Mouse (Mus musculus): ENCODE measurements around the gene Naa38. TPM values are rescaled to one million over a fixed set of nuclear protein-coding genes. Genes with fewer than 3 reads are reported as not detected.
A peak's percentile ranks its signal among the peaks of the same experiment; 100 is the strongest.

The Naa38 gene
- total RNA-seq, 4 experiments from 2014 or later, result 99.9 to 140 (median 114) TPM

DNA sequence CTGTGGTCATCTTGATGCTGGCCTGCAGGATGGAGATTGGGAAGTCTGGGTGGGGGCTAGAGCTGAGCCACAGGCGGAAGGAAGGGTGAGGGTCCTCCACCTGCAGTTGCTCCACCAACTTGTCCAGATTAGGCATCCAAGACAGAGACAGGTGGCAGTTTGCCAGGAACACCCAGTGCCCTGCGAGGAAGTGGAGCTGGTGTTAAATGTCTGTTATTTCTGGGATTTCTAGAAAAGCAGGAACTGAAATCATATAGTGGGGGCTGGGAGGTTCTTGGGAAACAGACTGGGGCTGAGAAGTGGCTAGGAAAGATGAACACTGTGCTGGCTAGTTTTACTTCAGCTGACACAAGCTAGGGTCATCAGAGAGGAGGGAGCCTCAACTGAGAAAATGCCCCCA is 34.0 kb downstream of the Naa38 start:
- no peak for DNase-seq (ENCODE audit: low spot score in 2 of 2)

DNA sequence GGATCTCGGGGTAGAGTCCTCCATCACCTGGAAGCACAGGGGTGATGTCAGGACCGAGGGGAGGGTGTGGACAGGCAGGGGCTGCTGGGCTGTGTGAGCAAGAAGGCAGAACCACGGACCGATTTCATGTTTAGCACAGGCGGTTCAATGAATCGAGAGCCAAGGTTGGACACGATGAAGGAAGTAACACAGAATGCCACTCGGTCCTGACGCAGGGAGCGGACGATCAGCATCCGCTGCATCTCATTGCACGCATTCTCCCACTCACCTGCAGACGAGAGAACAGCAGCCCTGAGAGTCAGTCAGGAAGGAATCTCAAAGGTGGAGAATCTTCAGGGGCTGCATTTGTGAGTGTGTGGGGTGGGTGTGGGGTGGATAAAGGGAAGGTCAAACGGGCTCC is 35.3 kb downstream of the Naa38 start:
- no peak for DNase-seq (ENCODE audit: low spot score in 2 of 2)

DNA sequence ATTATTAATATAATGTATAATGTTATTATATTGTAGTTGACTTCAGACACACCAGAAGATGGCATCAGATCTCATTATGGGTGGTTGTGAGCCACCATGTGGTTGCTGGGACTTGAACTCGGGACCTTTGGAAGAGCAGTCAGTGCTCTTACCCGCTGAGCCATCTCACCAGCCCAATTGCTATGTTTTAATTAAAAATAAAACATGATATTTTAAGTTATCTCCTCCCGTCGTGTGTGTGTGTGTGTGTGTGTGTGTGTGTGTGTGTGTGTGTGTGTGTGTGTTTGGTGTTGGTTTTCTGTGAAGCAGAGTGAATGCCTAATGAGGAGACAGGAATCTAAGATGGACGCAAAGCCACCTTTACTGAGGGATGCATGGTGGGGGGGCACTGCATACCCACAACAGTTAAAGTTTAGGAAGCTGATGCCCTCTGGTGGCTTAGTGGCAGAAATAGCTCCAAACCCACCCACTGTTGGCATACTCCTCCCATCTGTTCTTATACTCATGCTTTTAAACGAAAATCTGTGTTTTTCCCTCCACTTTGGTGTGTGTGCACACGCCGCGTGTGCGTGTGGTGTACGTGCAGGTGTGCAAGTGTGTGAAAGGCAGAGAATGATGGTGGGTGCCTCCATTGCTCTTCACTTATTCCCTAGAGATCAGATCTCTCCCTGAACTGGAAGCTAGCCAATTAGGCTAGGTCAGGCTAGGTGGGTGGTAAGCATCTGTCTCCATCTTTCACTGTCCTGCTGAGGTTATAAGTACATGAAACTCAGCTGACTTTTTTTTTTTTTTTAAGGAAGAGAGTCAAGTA is 36.7 kb downstream of the Naa38 start:
- DNase-seq (ENCODE audit: low spot score in 2 of 2), result peak; percentile 21 to 68

DNA sequence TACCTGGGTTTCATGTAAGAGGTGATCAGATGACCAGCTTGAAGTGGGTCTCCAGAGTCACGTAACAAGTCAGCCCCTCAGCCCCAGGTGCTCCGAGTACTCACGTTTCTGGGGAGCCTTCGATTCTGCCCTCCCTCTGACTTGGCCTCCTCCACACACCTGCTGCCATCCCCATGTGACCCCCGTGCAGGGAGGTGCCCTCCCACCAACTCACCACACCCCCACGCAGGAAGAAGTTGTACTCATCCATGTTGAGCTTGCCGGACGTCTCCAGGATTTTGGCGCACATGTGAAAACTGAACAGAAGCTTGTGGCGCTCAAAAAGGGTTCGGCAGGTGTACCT is 37.3 kb downstream of the Naa38 start:
- no peak for DNase-seq (ENCODE audit: low spot score in 2 of 2)

DNA sequence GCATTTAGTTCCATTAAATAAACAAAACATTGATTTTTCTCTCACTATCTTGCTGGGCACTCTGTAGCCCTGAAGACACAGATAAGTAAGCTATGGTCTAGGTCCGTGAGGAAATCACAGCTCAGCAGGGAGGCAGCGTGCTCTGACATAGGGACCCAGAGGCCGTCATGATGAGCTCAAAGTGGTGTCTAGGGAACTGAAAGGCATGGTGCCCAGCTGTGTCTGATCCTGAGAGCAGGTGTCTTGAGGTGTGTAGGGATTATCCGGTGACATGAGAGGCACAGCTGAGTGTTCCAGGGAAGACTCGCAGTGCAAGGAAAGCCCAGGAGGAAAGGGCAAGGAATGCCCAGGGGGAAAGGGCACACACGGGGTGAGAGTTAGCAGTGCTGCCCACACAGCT is 37.9 kb downstream of the Naa38 start:
- DNase-seq (ENCODE audit: low spot score in 2 of 2), result no peak

DNA sequence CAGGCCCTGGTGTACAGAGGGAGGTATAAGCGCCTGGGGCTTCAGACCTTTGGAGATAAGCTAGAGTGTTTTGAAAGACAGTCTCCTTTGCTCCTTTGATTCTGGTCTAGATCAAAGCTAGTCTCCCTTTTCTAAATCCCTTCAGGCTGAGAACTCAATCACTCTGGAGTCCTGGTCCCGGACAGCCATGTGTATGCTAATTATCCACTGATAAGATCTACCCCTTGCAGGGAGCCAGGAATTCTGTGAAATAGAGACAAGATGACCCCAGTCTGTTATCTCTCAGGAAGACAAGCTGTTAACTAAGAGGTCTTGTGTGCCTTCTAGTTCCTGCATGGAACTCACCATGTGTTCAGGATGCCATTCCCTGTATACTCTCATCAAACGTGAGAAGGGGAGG is 42.0 kb downstream of the Naa38 start:
- DNase-seq (ENCODE audit: low spot score in 2 of 2), result no peak

DNA sequence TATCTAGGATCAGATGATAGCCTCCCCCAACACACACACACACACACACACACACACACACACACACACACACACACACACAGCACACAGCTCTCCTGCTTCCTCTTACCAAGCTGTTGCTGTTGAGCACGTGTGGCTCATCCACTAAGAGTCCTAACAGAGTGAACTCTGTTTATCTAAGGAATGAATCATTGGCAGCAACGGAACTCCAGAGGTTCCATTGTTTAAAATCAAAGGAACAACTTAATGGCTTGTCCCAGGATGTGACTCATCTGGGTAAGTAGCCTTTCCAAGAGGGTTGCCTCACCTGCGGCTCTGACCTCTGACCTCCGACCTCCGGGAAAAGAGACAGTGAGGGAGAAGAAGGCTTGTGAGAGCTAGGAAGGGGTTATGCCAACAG is 48.0 kb downstream of the Naa38 start:
- no peak for DNase-seq (ENCODE audit: low spot score in 2 of 2)

Other genes with a start within 250 kb of the Naa38 start
- 1 to 10 TPM; 5.7 to 8.9 (median 7.7) TPM for gene Alox12b, start 238.5 kb upstream of the Naa38 start, total RNA-seq (2022)
- gene Alox8, start 197.6 kb upstream of the Naa38 start, total RNA-seq (2022), result 10 to 100 TPM in 2 of 4 experiments, 1 to 10 TPM in 2; 9.2 to 11.4 (median 10.2) TPM
- gene Gucy2e, start 158.5 kb upstream of the Naa38 start, total RNA-seq (2022), result 1 to 10 TPM; 1.3 to 1.8 (median 1.5) TPM
- 10 to 100 TPM; 14.9 to 19.9 (median 17.4) TPM for gene Cntrob, start 71.7 kb upstream of the Naa38 start, total RNA-seq (2022)
- gene Trappc1, start 71.5 kb upstream of the Naa38 start, total RNA-seq (2022), result 10 to 100 TPM; 47.7 to 54.7 (median 51.5) TPM
- 10 to 100 TPM; 72.7 to 84.4 (median 78.8) TPM for gene Kcnab3, start 69.2 kb upstream of the Naa38 start, total RNA-seq (2022)
- 100 to 1,000 TPM; 160 to 180 (median 169) TPM for gene Rnf227, start 55.0 kb upstream of the Naa38 start, total RNA-seq (2022)
- gene Chd3, start 26.1 kb upstream of the Naa38 start, total RNA-seq (2022), result 100 to 1,000 TPM; 370 to 420 (median 387) TPM
- gene Cyb5d1, start 144 bp downstream of the Naa38 start, total RNA-seq (2022), result 10 to 100 TPM; 38.0 to 43.7 (median 42.5) TPM
- 1 to 10 TPM; 3.3 to 4.8 (median 3.5) TPM for gene Tmem88, start 2.7 kb downstream of the Naa38 start, total RNA-seq (2022)
- gene Kdm6b, start 18.2 kb downstream of the Naa38 start, total RNA-seq (2022), result 10 to 100 TPM; 17.3 to 29.2 (median 21.9) TPM
- gene Dnah2, start 153.6 kb downstream of the Naa38 start, total RNA-seq (2022), result 1 to 10 TPM; 3.3 to 4.9 (median 3.9) TPM
- 10 to 100 TPM; 89.2 to 96.6 (median 90.5) TPM for gene Efnb3, start 164.7 kb downstream of the Naa38 start, total RNA-seq (2022)
- 10 to 100 TPM; 10.1 to 13.8 (median 11.3) TPM for gene Wrap53, start 184.8 kb downstream of the Naa38 start, total RNA-seq (2022)
- gene Trp53, start 184.9 kb downstream of the Naa38 start, total RNA-seq (2022), result 10 to 100 TPM; 26.6 to 32.6 (median 28.2) TPM
- 100 to 1,000 TPM; 400 to 455 (median 419) TPM for gene Atp1b2, start 210.5 kb downstream of the Naa38 start, total RNA-seq (2022)
- gene Shbg, start 222.4 kb downstream of the Naa38 start, total RNA-seq (2022), result 1 to 10 TPM in 1 of 4 experiments, not detected in 3; 1.0 TPM
- 10 to 100 TPM in 3 of 4 experiments, 1 to 10 TPM in 1; 7.9 to 11.6 (median 10.5) TPM for gene Sat2, start 226.5 kb downstream of the Naa38 start, total RNA-seq (2022)
- 100 to 1,000 TPM; 132 to 147 (median 140) TPM for gene Fxr2, start 237.5 kb downstream of the Naa38 start, total RNA-seq (2022)